Mouse (Mus musculus): ENCODE data around the gene Helq.

Helq gene

GRCm38 (mm10) chr5:100779002-100779401, 19.4 kb downstream of the Helq start:
- DNase-seq (ENCODE audit: low read depth, low spot score) = no peak

- DNase-seq (ENCODE audit: low read depth, low spot score) = no peak
Measured at GRCm38 (mm10) chr5:100776900-100777299, 21.5 kb downstream of the Helq start.

- DNase-seq (ENCODE audit: low read depth, low spot score) = no peak
Measured at GRCm38 (mm10) chr5:100775778-100776404, 22.5 kb downstream of the Helq start.

DNA sequence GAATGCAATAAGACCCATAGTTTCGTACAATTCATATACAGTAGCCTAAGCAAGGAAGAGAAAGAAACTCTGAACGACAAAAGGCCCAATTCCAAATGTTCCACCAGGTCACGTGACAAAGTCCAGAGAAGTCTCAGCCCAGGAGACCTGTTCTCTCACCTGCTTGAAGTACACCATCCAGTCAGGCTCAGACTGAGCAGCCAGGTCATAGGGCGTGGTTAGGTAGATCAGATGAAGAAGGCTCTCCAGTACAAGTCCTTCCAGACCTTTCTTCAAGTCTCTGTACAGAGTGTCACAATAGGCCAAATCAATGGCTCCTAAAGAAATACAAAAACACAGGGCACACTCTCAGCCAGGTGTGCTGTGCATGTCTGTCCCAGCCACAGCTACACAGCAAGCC, 26.8 kb downstream of the Helq start:
- DNase-seq (ENCODE audit: low read depth, low spot score) = no peak

DNA sequence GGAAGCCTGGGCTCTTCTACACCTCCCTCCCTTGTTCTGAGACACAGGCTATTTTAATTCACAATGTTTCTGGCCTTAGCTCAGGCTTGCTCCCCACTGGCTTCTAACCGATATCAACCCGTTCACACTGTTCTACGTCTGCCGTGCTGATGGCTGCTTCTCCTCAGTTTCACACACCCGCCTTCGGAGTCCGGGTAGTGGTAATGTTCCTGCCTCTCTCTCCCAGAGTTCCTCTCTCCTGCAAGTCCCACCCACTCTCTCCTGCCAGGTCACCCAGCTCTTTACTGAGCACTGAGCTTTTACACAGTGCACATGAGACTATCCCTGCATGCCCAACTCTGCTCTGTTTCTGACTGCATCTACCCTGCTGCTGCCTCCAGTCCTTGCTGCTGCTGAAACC, 32.4 kb downstream of the Helq start:
- DNase-seq (ENCODE audit: low read depth, low spot score) = peak; percentile 48

GRCm38 (mm10) chr5:100761736-100762135, 36.7 kb downstream of the Helq start:
- DNase-seq (ENCODE audit: low read depth, low spot score) = no peak

GRCm38 (mm10) chr5:100760049-100760663, 38.2 kb downstream of the Helq start:
- no peak for DNase-seq (ENCODE audit: low read depth, low spot score)

DNA sequence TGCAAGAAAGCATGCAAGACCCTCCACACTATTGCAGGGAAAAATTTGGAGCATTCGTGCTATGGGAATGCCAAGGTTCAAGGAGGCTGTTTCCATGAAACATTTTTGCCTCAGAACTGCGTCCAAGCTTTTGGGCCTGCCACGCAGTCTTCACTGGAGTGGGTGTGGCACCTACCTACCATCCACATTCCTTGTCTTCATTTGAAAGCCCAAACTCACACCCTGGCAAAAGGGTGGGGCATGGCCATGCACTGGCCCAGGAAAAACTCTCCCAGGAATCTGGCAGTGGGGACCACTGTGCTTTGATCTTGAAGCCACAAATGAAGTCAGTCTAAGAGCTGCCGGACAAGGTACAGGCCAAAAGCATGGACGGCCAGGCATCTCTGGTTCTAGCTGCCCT, 40.3 kb downstream of the Helq start:
- peak; percentile 25 for DNase-seq (ENCODE audit: low read depth, low spot score)

DNA sequence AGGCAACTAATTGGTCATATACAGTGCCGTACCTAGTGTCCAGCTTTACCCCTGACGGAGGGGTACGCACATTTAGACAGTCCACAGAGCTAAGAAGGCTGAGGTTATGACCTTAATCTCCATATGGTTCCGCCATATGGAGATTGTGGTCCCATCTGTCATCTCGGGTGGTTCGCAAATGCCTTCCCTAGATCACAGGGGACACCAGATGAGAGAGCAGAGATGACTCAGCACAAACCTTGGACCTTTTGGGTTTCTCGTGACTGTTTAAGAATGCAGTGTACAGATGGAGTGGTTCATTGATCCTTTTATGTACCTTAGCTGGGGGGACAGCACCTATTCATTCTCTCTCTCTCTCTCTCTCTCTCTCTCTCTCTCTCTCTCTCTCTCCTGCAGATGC, 45.0 kb downstream of the Helq start:
- no peak for DNase-seq (ENCODE audit: low read depth, low spot score)

DNA sequence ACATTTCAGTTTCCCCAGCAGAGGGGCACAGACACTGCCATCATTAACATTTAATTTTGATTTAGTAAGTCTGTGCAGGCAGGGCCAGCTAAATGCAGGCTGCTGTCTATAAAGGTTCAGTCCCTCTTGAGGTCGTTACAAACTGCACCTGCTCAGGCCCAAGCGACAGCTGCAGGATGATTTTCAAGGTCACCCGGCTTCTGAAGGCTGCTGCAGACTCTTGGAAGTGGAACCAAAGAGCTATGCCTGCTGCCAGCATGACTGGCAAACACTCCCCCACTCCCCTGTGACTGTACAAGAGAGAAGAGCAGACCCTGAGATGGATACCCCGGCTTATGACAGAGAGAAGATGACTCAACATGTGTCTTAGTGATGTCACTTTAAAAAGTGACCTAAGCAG, 46.7 kb downstream of the Helq start:
- no peak for DNase-seq (ENCODE audit: low read depth, low spot score)

DNA sequence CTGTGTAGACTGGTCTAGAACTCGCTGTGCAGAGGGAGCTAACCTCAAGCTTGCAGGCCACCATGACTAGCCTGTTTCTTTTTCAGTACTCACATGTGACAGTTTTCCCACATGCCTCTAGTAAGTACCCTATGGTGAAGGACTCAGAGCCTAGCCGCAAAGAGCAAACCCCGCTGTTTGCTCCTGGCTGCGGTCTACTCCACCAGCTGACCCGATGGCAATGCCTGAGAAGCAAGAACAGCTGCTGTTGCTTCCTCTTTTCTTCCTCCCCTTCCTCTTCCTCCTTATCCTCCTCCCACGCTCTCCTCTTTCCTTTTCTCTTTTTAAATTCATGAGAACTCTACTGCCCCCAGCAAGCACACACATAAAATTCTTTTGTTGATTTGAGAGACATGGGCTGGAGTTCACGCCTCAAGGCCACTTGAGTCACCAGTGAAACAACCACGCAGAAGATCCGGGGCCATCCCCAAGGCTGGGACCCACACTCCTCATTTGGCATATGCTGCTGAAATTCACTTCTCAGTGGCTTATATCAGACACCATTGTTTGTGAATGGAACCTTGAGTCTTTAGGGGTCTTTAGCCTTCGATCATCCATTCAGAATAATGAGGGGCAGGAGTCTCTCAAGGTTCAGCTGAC, 47.7 kb downstream of the Helq start:
- DNase-seq (ENCODE audit: low read depth, low spot score) = no peak

DNA sequence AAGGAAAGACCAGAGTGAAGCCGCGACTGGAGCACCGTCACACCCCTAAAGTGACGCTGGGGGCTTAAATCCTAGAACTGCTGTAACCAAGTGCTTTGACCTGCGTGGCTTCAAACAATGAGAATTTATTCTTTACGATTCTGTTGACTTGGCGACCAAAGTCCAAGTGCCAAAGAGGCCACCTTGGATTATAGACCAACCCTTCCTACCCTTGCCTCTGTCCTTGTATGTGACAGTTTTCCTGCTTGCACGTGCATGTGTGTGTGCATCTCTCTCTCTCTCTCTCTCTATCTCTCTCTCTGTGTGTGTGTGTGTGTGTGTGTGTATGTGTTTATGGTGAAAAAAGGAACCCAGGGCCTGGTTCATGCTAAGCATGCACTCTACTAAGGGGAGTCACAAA, 59.6 kb downstream of the Helq start:
- DNase-seq (ENCODE audit: low read depth, low spot score) = no peak

- no peak for DNase-seq (ENCODE audit: low read depth, low spot score)
Measured at GRCm38 (mm10) chr5:100736919-100737318, 61.5 kb downstream of the Helq start.

DNA sequence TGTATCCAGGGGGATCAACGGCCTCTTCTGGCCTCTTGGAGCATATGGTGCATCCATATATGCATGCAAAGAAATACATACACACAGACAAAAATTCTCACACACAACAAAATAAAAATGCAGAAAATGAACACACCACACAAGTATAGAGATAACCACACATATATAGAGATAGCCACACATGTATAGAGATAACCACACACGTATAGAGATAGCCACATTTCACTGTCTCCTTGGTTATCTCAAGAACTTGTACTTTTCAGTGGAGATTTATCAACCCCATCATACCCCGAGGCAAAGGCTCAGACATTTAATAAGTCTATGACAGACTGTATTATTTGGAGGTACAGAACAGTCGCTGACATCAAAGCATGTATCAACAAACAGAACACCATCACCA, 63.9 kb downstream of the Helq start:
- DNase-seq (ENCODE audit: low read depth, low spot score) = no peak

- DNase-seq (ENCODE audit: low read depth, low spot score) = no peak
Measured at GRCm38 (mm10) chr5:100728757-100729156, 69.6 kb downstream of the Helq start.

- DNase-seq (ENCODE audit: low read depth, low spot score) = no peak
Measured at GRCm38 (mm10) chr5:100726001-100726400, 72.4 kb downstream of the Helq start.

- DNase-seq (ENCODE audit: low read depth, low spot score) = peak; percentile 50
Measured at GRCm38 (mm10) chr5:100719235-100720088, 78.9 kb downstream of the Helq start, which contains the start of gene Hpse. Gene Hpse, minus strand, starts transcription at chr5:100719716.

GRCm38 (mm10) chr5:100716762-100717161, 81.6 kb downstream of the Helq start:
- no peak for DNase-seq (ENCODE audit: low read depth, low spot score)

Measured in ES-CJ7 (cell line).